Mouse (Mus musculus) limb, embryonic 11.5 days (tissue): ENCODE data around the gene Pex11b. TPM values are rescaled to one million over a fixed set of nuclear protein-coding genes. Genes with fewer than 3 reads are reported as not detected.
"Not testable (repeated sequence)": the region's sequence is repeated elsewhere in the genome, so short reads cannot be mapped to it uniquely, and the experiment has no call there.

Experiments
- ATAC-seq: fragments of 200-750 bp; cut with Nextera tagmentation; 2 replicates; pipeline ENCODE4 v1.8.0; 2017; ENCODE audit warnings: low read depth; ENCODE audit not compliant: insufficient number of reproducible peaks, low FRiP score, low TSS enrichment
- DNase-seq: peaks from one replicate; pipeline ENCODE4 v3.0.0-alpha.2; 2015; ENCODE audit warnings: low spot score
- H3K27ac ChIP-seq: fragments of 300-500 bp; sonication (generic); replicated peaks from 2 replicates; pipeline ENCODE4 v1.5.1; 2014; ENCODE audit warnings: low read depth, mild to moderate bottlenecking, low read length
- H3K27me3 ChIP-seq: fragments of 300-500 bp; sonication (generic); 2 replicates; pipeline ENCODE4 v1.6.1; 2014; ENCODE audit warnings: mild to moderate bottlenecking, low read length, mixed read lengths; ENCODE audit not compliant: control insufficient read depth, insufficient read depth
- H3K36me3 ChIP-seq: fragments of 300-500 bp; sonication (generic); 2 replicates; pipeline ENCODE4 v1.6.1; 2014; ENCODE audit warnings: mild to moderate bottlenecking, low read length, moderate library complexity, mixed read lengths; ENCODE audit not compliant: control insufficient read depth, insufficient read depth
- H3K4me1 ChIP-seq: fragments of 300-500 bp; sonication (generic); 2 replicates; pipeline ENCODE4 v1.6.1; 2014; ENCODE audit warnings: low read length, mixed read lengths; ENCODE audit not compliant: control insufficient read depth, insufficient read depth
- H3K4me2 ChIP-seq: fragments of 300-500 bp; sonication (generic); 2 replicates; pipeline ENCODE4 v1.6.1; 2014; ENCODE audit warnings: low read depth, mild to moderate bottlenecking, moderate library complexity; ENCODE audit not compliant: severe bottlenecking
- H3K4me3 ChIP-seq: fragments of 300-500 bp; sonication (generic); 2 replicates; pipeline ENCODE4 v1.5.1; 2014; ENCODE audit warnings: low read depth, low read length
- H3K9ac ChIP-seq: fragments of 300-500 bp; sonication (generic); 2 replicates; pipeline ENCODE4 v1.6.1; 2014; ENCODE audit warnings: mild to moderate bottlenecking, low read length
- H3K9me3 ChIP-seq: fragments of 300-500 bp; sonication (generic); 2 replicates; pipeline ENCODE4 v1.6.1; 2016; ENCODE audit warnings: low read length; ENCODE audit not compliant: control insufficient read depth
- WGBS: fragments of 180-500 bp; shearing (Covaris S2); extraction: QIAGEN DNeasy Blood & Tissue Kit; methylation state at CpG from one replicate; pipeline ENCODE4 v1.1.7; 2014; 5-methylcytosine and 5-hydroxymethylcytosine counted together
- polyA plus RNA-seq: library from polyadenylated mRNA; unstranded; fragments of >200 nt; fragmentation: Nextera tagmentation; extraction: Ambion mirVana; gene quantifications from 2 replicates; pipeline ENCODE4 v1.2.1, GENCODE M21; 2014

The Pex11b gene
- polyA plus RNA-seq, 1 experiment from 2014 or later, result 48.4 TPM

- no peak for DNase-seq
- Histone ChIP-seq H3K27ac (no peak overlapping the region), H3K9me3 (no peaks in the 10 kb centered on the region), H3K4me1 (no peaks in the 10 kb centered on the region), H3K36me3 (no peaks in the 10 kb centered on the region), H3K4me3 (no peak overlapping the region), H3K27me3 (peaks cover 24% of the 10 kb centered on the region), H3K9ac (no peak overlapping the region), H3K4me2 (no peak overlapping the region)
- 85% methylated on average over 3 of the region's 3 CpGs for WGBS
- no peak for ATAC-seq
Observed at GRCm38 (mm10) chr3:96683496-96683895, 48.3 kb downstream of the Pex11b start.

- Histone ChIP-seq H3K4me1 (no peaks in the 10 kb centered on the region), H3K9me3 (no peaks in the 10 kb centered on the region), H3K27me3 (peaks cover 24% of the 10 kb centered on the region), H3K4me3 (peak overlapping the region; percentile 23), H3K36me3 (no peaks in the 10 kb centered on the region), H3K4me2 (peak overlapping the region; percentile 50), H3K9ac (peak overlapping the region; percentile 50; the same call in 1 of the 2 replicates), H3K27ac (no peak overlapping the region)
- WGBS, result 51% methylated on average over 17 of the region's 17 CpGs
- no peak for DNase-seq
- ATAC-seq, result no peak
Observed at GRCm38 (mm10) chr3:96684151-96684821, 49.1 kb downstream of the Pex11b start.

- Histone ChIP-seq H3K9ac (peak overlapping the region; percentile 50; the same call in 1 of the 2 replicates), H3K4me3 (peak overlapping the region; percentile 23), H3K9me3 (no peaks in the 10 kb centered on the region), H3K4me2 (peak overlapping the region; percentile 50), H3K36me3 (no peaks in the 10 kb centered on the region), H3K4me1 (no peaks in the 10 kb centered on the region), H3K27ac (no peak overlapping the region), H3K27me3 (peaks cover 24% of the 10 kb centered on the region)
- peak; percentile 51 for DNase-seq
- ATAC-seq, result no peak
- WGBS, result 29% methylated on average over 28 of the region's 28 CpGs
Observed at GRCm38 (mm10) chr3:96684822-96685156, 49.6 kb downstream of the Pex11b start.

GRCm38 (mm10) chr3:96686057-96686456, 50.9 kb downstream of the Pex11b start:
- H3K4me2 ChIP-seq, H3K9ac ChIP-seq, H3K27ac ChIP-seq, H3K4me3 ChIP-seq, H3K9me3 ChIP-seq, ATAC-seq, DNase-seq, H3K4me1 ChIP-seq, H3K36me3 ChIP-seq: not testable (repeated sequence)
- WGBS, result 90% methylated on average over 5 of the region's 5 CpGs
- peaks cover 17% of the 10 kb centered on the region for H3K27me3 ChIP-seq

- ATAC-seq (no peak), DNase-seq (no peak)
- H3K4me3 ChIP-seq, result no peak overlapping the region
- WGBS, result 81% methylated on average over 11 of the region's 11 CpGs
- H3K27ac ChIP-seq, result no peak overlapping the region
- no peaks in the 10 kb centered on the region for H3K36me3 ChIP-seq
- no peak overlapping the region for H3K9ac ChIP-seq
- 0 out of 2 replicates have a peak, but pooled peaks cover 2% of the 10 kb centered on the region for H3K4me1 ChIP-seq
- no peak overlapping the region for H3K4me2 ChIP-seq
- H3K27me3 ChIP-seq, result peaks cover 13% of the 10 kb centered on the region
- no peaks in the 10 kb centered on the region for H3K9me3 ChIP-seq
Observed at GRCm38 (mm10) chr3:96688854-96689253, 53.7 kb downstream of the Pex11b start.

- no peaks in the 10 kb centered on the region for H3K36me3 ChIP-seq
- DNase-seq (no peak), ATAC-seq (no peak)
- peaks cover 4% of the 10 kb centered on the region for H3K27me3 ChIP-seq
- no peak overlapping the region for H3K4me3 ChIP-seq
- H3K9ac ChIP-seq, result no peak overlapping the region
- WGBS, result 47% methylated on average over 3 of the region's 3 CpGs
- H3K4me1 ChIP-seq, result 0 out of 2 replicates have a peak, but pooled peaks cover 2% of the 10 kb centered on the region
- no peak overlapping the region for H3K4me2 ChIP-seq
- H3K9me3 ChIP-seq, result no peaks in the 10 kb centered on the region
- H3K27ac ChIP-seq, result no peak overlapping the region
Observed at GRCm38 (mm10) chr3:96690298-96690697, 55.1 kb downstream of the Pex11b start.

GRCm38 (mm10) chr3:96692506-96692905, 57.3 kb downstream of the Pex11b start:
- Histone ChIP-seq H3K4me2 (no peak overlapping the region), H3K4me3 (no peak overlapping the region), H3K36me3 (no peaks in the 10 kb centered on the region), H3K9ac (no peak overlapping the region), H3K27ac (no peak overlapping the region), H3K27me3 (no peaks in the 10 kb centered on the region), H3K9me3 (no peaks in the 10 kb centered on the region), H3K4me1 (0 out of 2 replicates have a peak, but pooled peaks cover 5% of the 10 kb centered on the region)
- peak; percentile 66 for DNase-seq
- ATAC-seq, result no peak
- 14% methylated on average over 3 of the region's 3 CpGs for WGBS

- 100% methylated on average over 1 of the region's 1 CpGs for WGBS
- Histone ChIP-seq H3K27me3 (no peaks in the 10 kb centered on the region), H3K36me3 (no peaks in the 10 kb centered on the region), H3K9me3 (no peaks in the 10 kb centered on the region), H3K27ac (no peak overlapping the region), H3K4me3 (no peak overlapping the region), H3K4me1 (0 out of 2 replicates have a peak, but pooled peaks cover 5% of the 10 kb centered on the region), H3K4me2 (no peak overlapping the region), H3K9ac (no peak overlapping the region)
- ATAC-seq, result no peak
- no peak for DNase-seq
Observed at GRCm38 (mm10) chr3:96693579-96693978, 58.4 kb downstream of the Pex11b start.
